Comparison of ENCODE assay signal across 17 mouse cellular contexts in genomic region chr19:8681633-8682362, GRCm38 (mm10). TPM values are rescaled to one million over a fixed set of nuclear protein-coding genes. Genes with fewer than 3 reads are reported as not detected.
DNase-seq lines count a peak whose midpoint lies in the region; ATAC-seq and TF ChIP-seq lines count a peak whose summit lies in the region.
"Had no signal": no experiment of that assay in that cellular context is flagged by ENCODE, and none has a peak within 500 bp of the region (broad histone marks: within the 10 kb centered on the region; RNA-seq: fewer than 3 reads in every experiment).

No protein-coding gene starts in this region.

- H3K27ac ChIP-seq in intestine, postnatal 0 days (ENCODE audit: low read depth, low read length), result no peak overlapping the region
- H3K27ac ChIP-seq in intestine, embryonic 15.5 days, result no peak overlapping the region
- no peak overlapping the region for H3K27ac ChIP-seq in lung, postnatal 0 days (ENCODE audit: low read length)
- peak overlapping the region; percentile 48; the same call in 1 of the 2 replicates for H3K27ac ChIP-seq in cortical plate, adult 2 months (ENCODE audit: insufficient read depth, low read length)
- H3K27ac ChIP-seq in stomach, postnatal 0 days (replicated peaks), result no peak overlapping the region
- H3K27ac ChIP-seq: embryonic facial prominence, embryonic 15.5 days; kidney, embryonic 15.5 days; lung, embryonic 15.5 days; macrophage; midbrain, embryonic 15.5 days had no signal

- ATAC-seq in intestine, postnatal 0 days, result no peak
- no peak for ATAC-seq in intestine, embryonic 15.5 days
- no peak for ATAC-seq in lung, postnatal 0 days
- no peak for ATAC-seq in stomach, postnatal 0 days (ENCODE audit: low FRiP score, low TSS enrichment)

- no peak for TF ChIP-seq EP300 in lung, postnatal 0 days (IDR thresholded peaks at IDR 0.05)
- TF ChIP-seq EP300 in stomach, postnatal 0 days (optimal IDR thresholded peaks at IDR 0.05), result no peak

- no peak overlapping the region for H3K4me3 ChIP-seq in intestine, postnatal 0 days (ENCODE audit: low read depth, low read length)
- H3K4me3 ChIP-seq in intestine, embryonic 15.5 days (replicated peaks), result no peak overlapping the region
- no peak overlapping the region for H3K4me3 ChIP-seq in lung, postnatal 0 days (ENCODE audit: low read depth, low read length)
- no peak overlapping the region for H3K4me3 ChIP-seq in lung, adult 2 months (replicated peaks; ENCODE audit: extremely low read depth, low read depth, low read length)
- H3K4me3 ChIP-seq in cortical plate, adult 2 months (ENCODE audit: insufficient read depth, low read length), result no peak overlapping the region
- H3K4me3 ChIP-seq in stomach, postnatal 0 days (ENCODE audit: low read depth, low read length), result no peak overlapping the region
- H3K4me3 ChIP-seq: embryonic facial prominence, embryonic 15.5 days; kidney, embryonic 15.5 days; lung, embryonic 15.5 days; midbrain, embryonic 15.5 days had no signal

- no peaks in the 10 kb centered on the region for H3K4me1 ChIP-seq in intestine, postnatal 0 days (replicated peaks; ENCODE audit: control insufficient read depth, insufficient read depth, low read length)
- H3K4me1 ChIP-seq in intestine, embryonic 15.5 days (replicated peaks), result peaks cover 11% of the 10 kb centered on the region
- no peaks in the 10 kb centered on the region for H3K4me1 ChIP-seq in lung, postnatal 0 days (ENCODE audit: insufficient read depth, low read depth, low read length)
- H3K4me1 ChIP-seq in lung, adult 2 months (ENCODE audit: control insufficient read depth, insufficient read depth, low read length), result peaks cover 2% of the 10 kb centered on the region; the same call in 1 of the 2 replicates
- H3K4me1 ChIP-seq in cortical plate, adult 2 months (ENCODE audit: control insufficient read depth, insufficient read depth, low read length), result peaks cover 5% of the 10 kb centered on the region
- H3K4me1 ChIP-seq in stomach, postnatal 0 days (replicated peaks; ENCODE audit: control insufficient read depth, insufficient read depth), result peaks cover 4% of the 10 kb centered on the region
- H3K4me1 ChIP-seq: midbrain, embryonic 15.5 days had no signal

- 95% methylated on average over 4 of the region's 4 CpGs for WGBS in intestine, postnatal 0 days
- WGBS in intestine, embryonic 15.5 days, result 94% methylated on average over 4 of the region's 4 CpGs
- 90% methylated on average over 4 of the region's 4 CpGs for WGBS in lung, postnatal 0 days
- WGBS in lung, adult 2 months, result 93% methylated on average over 4 of the region's 4 CpGs
- WGBS in stomach, postnatal 0 days, result 89% methylated on average over 4 of the region's 4 CpGs

- TF ChIP-seq POLR2A in lung, adult 2 months (IDR thresholded peaks at IDR 0.05; ENCODE audit: borderline replicate concordance, extremely low read depth, low read depth, low read length), result no peak
- no peak for TF ChIP-seq POLR2A in cortical plate, adult 2 months (IDR thresholded peaks at IDR 0.05; ENCODE audit: extremely low read depth, insufficient read depth, low read length)

- no peaks in the 10 kb centered on the region for H3K27me3 ChIP-seq in intestine, postnatal 0 days (replicated peaks; ENCODE audit: control insufficient read depth, insufficient read depth, low read length)
- no peaks in the 10 kb centered on the region for H3K27me3 ChIP-seq in intestine, embryonic 15.5 days (replicated peaks)
- no peaks in the 10 kb centered on the region for H3K27me3 ChIP-seq in lung, postnatal 0 days (replicated peaks; ENCODE audit: insufficient read depth, low read length)
- H3K27me3 ChIP-seq in stomach, postnatal 0 days (ENCODE audit: control insufficient read depth, insufficient read depth, low read length), result no peaks in the 10 kb centered on the region
- H3K27me3 ChIP-seq: embryonic facial prominence, embryonic 15.5 days; kidney, embryonic 15.5 days; lung, embryonic 15.5 days; midbrain, embryonic 15.5 days had no signal

- DNase-seq in lung, postnatal 0 days (ENCODE audit: low spot score), result no peak
- DNase-seq in lung, adult 2 months, result no peak
- no peak for DNase-seq in stomach, postnatal 0 days (ENCODE audit: low spot score)
- DNase-seq in spleen, postnatal 14 days (ENCODE audit: low spot score in 2 of 2), result no peak
- DNase-seq: adrenal gland, postnatal 36 days; cerebellum, adult 11-12 months; cerebellum, postnatal 25 days; gastrocnemius, postnatal 10 days had no signal

- no peaks in the 10 kb centered on the region for H3K36me3 ChIP-seq in intestine, postnatal 0 days (ENCODE audit: control insufficient read depth, insufficient read depth)
- no peaks in the 10 kb centered on the region for H3K36me3 ChIP-seq in intestine, embryonic 15.5 days
- H3K36me3 ChIP-seq in lung, postnatal 0 days (ENCODE audit: insufficient read depth, low read length), result no peaks in the 10 kb centered on the region
- no peaks in the 10 kb centered on the region for H3K36me3 ChIP-seq in stomach, postnatal 0 days (ENCODE audit: control insufficient read depth, insufficient read depth, low read length)
- H3K36me3 ChIP-seq: embryonic facial prominence, embryonic 15.5 days; kidney, embryonic 15.5 days; lung, embryonic 15.5 days; midbrain, embryonic 15.5 days had no signal

- peak; percentile 33 for TF ChIP-seq CTCF in intestine, postnatal 0 days (IDR thresholded peaks at IDR 0.05; ENCODE audit: low read depth)
- peak; percentile 31 for TF ChIP-seq CTCF in lung, postnatal 0 days (IDR thresholded peaks at IDR 0.05)
- TF ChIP-seq CTCF in lung, adult 2 months (IDR thresholded peaks at IDR 0.05; ENCODE audit: insufficient read depth, low read length), result no peak
- no peak for TF ChIP-seq CTCF in cortical plate, adult 2 months (IDR thresholded peaks at IDR 0.05; ENCODE audit: extremely low read depth, insufficient read depth, low read length)
- peak; percentile 46 for TF ChIP-seq CTCF in stomach, postnatal 0 days (IDR thresholded peaks at IDR 0.05; ENCODE audit: low read depth)

- no peak overlapping the region for H3K4me2 ChIP-seq in intestine, postnatal 0 days (replicated peaks; ENCODE audit: low read depth)
- no peak overlapping the region for H3K4me2 ChIP-seq in intestine, embryonic 15.5 days (replicated peaks)
- H3K4me2 ChIP-seq in lung, postnatal 0 days (replicated peaks; ENCODE audit: low read depth, low read length), result no peak overlapping the region
- H3K4me2 ChIP-seq in stomach, postnatal 0 days (replicated peaks; ENCODE audit: low read depth), result no peak overlapping the region
- H3K4me2 ChIP-seq: embryonic facial prominence, embryonic 15.5 days; kidney, embryonic 15.5 days; lung, embryonic 15.5 days; midbrain, embryonic 15.5 days had no signal

- no peaks in the 10 kb centered on the region for H3K9me3 ChIP-seq in intestine, postnatal 0 days (ENCODE audit: control insufficient read depth)
- H3K9me3 ChIP-seq in intestine, embryonic 15.5 days, result no peaks in the 10 kb centered on the region
- H3K9me3 ChIP-seq in lung, postnatal 0 days (ENCODE audit: low read length), result no peaks in the 10 kb centered on the region
- no peaks in the 10 kb centered on the region for H3K9me3 ChIP-seq in stomach, postnatal 0 days (ENCODE audit: control insufficient read depth, low read length)
- H3K9me3 ChIP-seq: embryonic facial prominence, embryonic 15.5 days; kidney, embryonic 15.5 days; lung, embryonic 15.5 days; midbrain, embryonic 15.5 days had no signal

- H3K9ac ChIP-seq in intestine, postnatal 0 days (ENCODE audit: low read depth, low read length), result no peak overlapping the region
- no peak overlapping the region for H3K9ac ChIP-seq in intestine, embryonic 15.5 days
- no peak overlapping the region for H3K9ac ChIP-seq in lung, postnatal 0 days (replicated peaks; ENCODE audit: low read depth)
- no peak overlapping the region for H3K9ac ChIP-seq in stomach, postnatal 0 days (ENCODE audit: low read length)
- H3K9ac ChIP-seq: embryonic facial prominence, embryonic 15.5 days; kidney, embryonic 15.5 days; lung, embryonic 15.5 days; midbrain, embryonic 15.5 days had no signal

RNA-seq across cellular contexts. Expression of gene Chrm1, which starts 18.2 kb away (rescaled TPM):
- 0.78 and 0.98 TPM in 2 replicates for polyA plus RNA-seq in intestine, postnatal 0 days (2015; fragmentation: Nextera tagmentation; extraction: Ambion mirVana)
- polyA plus RNA-seq in intestine, embryonic 15.5 days (2015; fragmentation: Nextera tagmentation; extraction: Ambion mirVana), result 0.64 and 1.1 TPM in 2 replicates
- polyA plus RNA-seq in lung, postnatal 0 days (2015; fragmentation: Nextera tagmentation; extraction: Ambion mirVana), result 0.14 and 0.21 TPM in 2 replicates
- 0.89 and 1.7 TPM in 2 replicates for polyA plus RNA-seq in lung, adult 2 months (2012; rRNA removed)
- 109 and 117 TPM in 2 replicates for polyA plus RNA-seq in cortical plate, adult 2 months (2012; rRNA removed)
- polyA plus RNA-seq in stomach, postnatal 0 days (2015; fragmentation: Nextera tagmentation; extraction: Ambion mirVana), result 1.4 and 1.8 TPM in 2 replicates
- polyA plus RNA-seq: macrophage had no signal

RNA-seq across cellular contexts. Expression of gene Slc3a2, which starts 41.4 kb away (rescaled TPM):
- 237 and 283 TPM in 2 replicates for polyA plus RNA-seq in intestine, postnatal 0 days (2015; fragmentation: Nextera tagmentation; extraction: Ambion mirVana)
- polyA plus RNA-seq in intestine, embryonic 15.5 days (2015; fragmentation: Nextera tagmentation; extraction: Ambion mirVana), result 161 and 163 TPM in 2 replicates
- polyA plus RNA-seq in lung, postnatal 0 days (2015; fragmentation: Nextera tagmentation; extraction: Ambion mirVana), result 91.8 and 97.9 TPM in 2 replicates
- 263 and 265 TPM in 2 replicates for polyA plus RNA-seq in lung, adult 2 months (2012; rRNA removed)
- polyA plus RNA-seq in cortical plate, adult 2 months (2012; rRNA removed), result 200 TPM in 2 replicates
- 82.5 and 87.0 TPM in 2 replicates for polyA plus RNA-seq in stomach, postnatal 0 days (2015; fragmentation: Nextera tagmentation; extraction: Ambion mirVana)

RNA-seq across cellular contexts. Expression of gene Wdr74, which starts 53.8 kb away (rescaled TPM):
- polyA plus RNA-seq in intestine, postnatal 0 days (2015; fragmentation: Nextera tagmentation; extraction: Ambion mirVana), result 32.8 and 33.4 TPM in 2 replicates
- polyA plus RNA-seq in intestine, embryonic 15.5 days (2015; fragmentation: Nextera tagmentation; extraction: Ambion mirVana), result 77.3 and 88.5 TPM in 2 replicates
- 45.3 and 48.7 TPM in 2 replicates for polyA plus RNA-seq in lung, postnatal 0 days (2015; fragmentation: Nextera tagmentation; extraction: Ambion mirVana)
- polyA plus RNA-seq in lung, adult 2 months (2012; rRNA removed), result 19.5 and 21.3 TPM in 2 replicates
- 50.2 and 51.3 TPM in 2 replicates for polyA plus RNA-seq in cortical plate, adult 2 months (2012; rRNA removed)
- polyA plus RNA-seq in stomach, postnatal 0 days (2015; fragmentation: Nextera tagmentation; extraction: Ambion mirVana), result 55.6 and 55.7 TPM in 2 replicates

RNA-seq across cellular contexts. Expression of gene 1700092M07Rik, which starts 58.7 kb away (rescaled TPM):
- polyA plus RNA-seq in intestine, postnatal 0 days (2015; fragmentation: Nextera tagmentation; extraction: Ambion mirVana), result 0.50 and 0.56 TPM in 2 replicates
- polyA plus RNA-seq in intestine, embryonic 15.5 days (2015; fragmentation: Nextera tagmentation; extraction: Ambion mirVana), result 1.8 TPM in 2 replicates
- 0.75 and 0.82 TPM in 2 replicates for polyA plus RNA-seq in lung, postnatal 0 days (2015; fragmentation: Nextera tagmentation; extraction: Ambion mirVana)
- not detected in 2 replicates for polyA plus RNA-seq in lung, adult 2 months (2012; rRNA removed)
- polyA plus RNA-seq in cortical plate, adult 2 months (2012; rRNA removed), result 0.59 TPM in 1 of 2 replicates, not detected in the other
- 0.59 and 0.62 TPM in 2 replicates for polyA plus RNA-seq in stomach, postnatal 0 days (2015; fragmentation: Nextera tagmentation; extraction: Ambion mirVana)
- polyA plus RNA-seq: large intestine, adult 2 months; macrophage had no signal

RNA-seq across cellular contexts. Expression of gene Stx5a, which starts 59.4 kb away (rescaled TPM):
- 83.4 and 89.2 TPM in 2 replicates for polyA plus RNA-seq in intestine, postnatal 0 days (2015; fragmentation: Nextera tagmentation; extraction: Ambion mirVana)
- 119 and 121 TPM in 2 replicates for polyA plus RNA-seq in intestine, embryonic 15.5 days (2015; fragmentation: Nextera tagmentation; extraction: Ambion mirVana)
- 130 and 143 TPM in 2 replicates for polyA plus RNA-seq in lung, postnatal 0 days (2015; fragmentation: Nextera tagmentation; extraction: Ambion mirVana)
- polyA plus RNA-seq in lung, adult 2 months (2012; rRNA removed), result 79.0 and 88.0 TPM in 2 replicates
- 106 and 109 TPM in 2 replicates for polyA plus RNA-seq in cortical plate, adult 2 months (2012; rRNA removed)
- polyA plus RNA-seq in stomach, postnatal 0 days (2015; fragmentation: Nextera tagmentation; extraction: Ambion mirVana), result 81.9 and 82.2 TPM in 2 replicates

Comparison
In these comparisons a context has a peak if more than half of its experiments do, and no peak if none do; other contexts are left out.
1. CTCF ChIP-seq: peak in intestine, postnatal 0 days (single experiment), lung, postnatal 0 days (single experiment) and stomach, postnatal 0 days (single experiment); none in lung, adult 2 months (single experiment) and cortical plate, adult 2 months (single experiment).
2. RNA of gene Chrm1, which starts 18.2 kb away (polyA plus RNA-seq): 109 to 117 TPM in cortical plate, adult 2 months; 1.4 to 1.8 TPM in stomach, postnatal 0 days, 0.78 to 0.98 TPM in intestine, postnatal 0 days, 0.89 to 1.7 TPM in lung, adult 2 months, 0.64 to 1.1 TPM in intestine, embryonic 15.5 days and 0.14 to 0.21 TPM in lung, postnatal 0 days; every median in the first group is over 10 times any median in the second.